Mouse (Mus musculus) liver, adult 2 months (tissue): ENCODE measurements around the gene Hdgf.

ENCODE experiments used
- CTCF ChIP-seq: fragments of 200-500 bp; IDR thresholded peaks from 2 replicates; pipeline ENCODE4 v1.5.1; 2011; ENCODE audit warnings: low read depth, low read length, control low read depth
- POLR2A ChIP-seq: fragments of 200-500 bp; IDR thresholded peaks from 2 replicates; pipeline ENCODE4 v1.6.1; 2011; ENCODE audit warnings: low read length, control low read depth; ENCODE audit not compliant: insufficient read depth; ENCODE audit errors: extremely low read depth

GRCm38 (mm10) chr3:87901036-87901624 lies 5.0 kb upstream of the Hdgf start:
- TF ChIP-seq CTCF (no peak), POLR2A (no peak)
